Mouse (Mus musculus) embryo, embryonic 10.5 days (tissue): Measurements from ENCODE around the gene Ccr8.

Experiments used
- DNase-seq: peaks from one replicate; pipeline ENCODE4 v3.0.0-alpha.2; 2015; ENCODE audit warnings: low spot score

Gene Ccr8

GRCm38 (mm10) chr9:120091696-120092238, at the start of gene Ccr8:
Gene Ccr8 (plus strand): TSS chr9:120092114.
- DNase-seq, result no peak

GRCm38 (mm10) chr9:120043115-120043514, 48.8 kb upstream of the Ccr8 start:
- DNase-seq, result no peak

- DNase-seq, result no peak
Measured at GRCm38 (mm10) chr9:120048495-120048894, 43.4 kb upstream of the Ccr8 start.

- no peak for DNase-seq
Measured at GRCm38 (mm10) chr9:120049407-120049806, 42.5 kb upstream of the Ccr8 start.

- DNase-seq, result peak; percentile 12
Measured at GRCm38 (mm10) chr9:120054545-120055277, 37.2 kb upstream of the Ccr8 start.

GRCm38 (mm10) chr9:120056201-120056600, 35.7 kb upstream of the Ccr8 start:
- DNase-seq, result no peak

- DNase-seq, result no peak
Measured at GRCm38 (mm10) chr9:120058730-120059129, 33.2 kb upstream of the Ccr8 start.

- no peak for DNase-seq
Measured at GRCm38 (mm10) chr9:120064317-120064716, 27.6 kb upstream of the Ccr8 start.

- DNase-seq, result no peak
Measured at GRCm38 (mm10) chr9:120067609-120068008, 24.3 kb upstream of the Ccr8 start.

GRCm38 (mm10) chr9:120068047-120068446, 23.9 kb upstream of the Ccr8 start:
- no peak for DNase-seq

GRCm38 (mm10) chr9:120069779-120070178, 22.1 kb upstream of the Ccr8 start, which contains the start of gene Cx3cr1:
Gene Cx3cr1 (minus strand): TSS chr9:120069879.
- DNase-seq, result no peak

GRCm38 (mm10) chr9:120071251-120071650, 20.7 kb upstream of the Ccr8 start:
- DNase-seq, result no peak

GRCm38 (mm10) chr9:120073169-120073568, 18.7 kb upstream of the Ccr8 start:
- DNase-seq, result peak; percentile 89

- DNase-seq, result no peak
Measured at GRCm38 (mm10) chr9:120074516-120074915, 17.4 kb upstream of the Ccr8 start.

GRCm38 (mm10) chr9:120078241-120078640, 13.7 kb upstream of the Ccr8 start:
- DNase-seq, result no peak

GRCm38 (mm10) chr9:120079901-120080300, 12.0 kb upstream of the Ccr8 start:
- no peak for DNase-seq

GRCm38 (mm10) chr9:120080546-120081108, 11.3 kb upstream of the Ccr8 start:
- no peak for DNase-seq

GRCm38 (mm10) chr9:120081247-120081646, 10.7 kb upstream of the Ccr8 start:
- peak; percentile 18 for DNase-seq

GRCm38 (mm10) chr9:120081967-120082366, 9.9 kb upstream of the Ccr8 start:
- no peak for DNase-seq

GRCm38 (mm10) chr9:120082691-120083090, 9.2 kb upstream of the Ccr8 start:
- no peak for DNase-seq

GRCm38 (mm10) chr9:120083158-120083894, 8.6 kb upstream of the Ccr8 start:
- DNase-seq, result no peak

GRCm38 (mm10) chr9:120084406-120084805, 7.5 kb upstream of the Ccr8 start:
- no peak for DNase-seq

GRCm38 (mm10) chr9:120089125-120089524, 2.8 kb upstream of the Ccr8 start:
- DNase-seq, result no peak
